Mouse (Mus musculus) neural tube, embryonic 15.5 days (tissue): ENCODE measurements around the gene Cacna1c. TPM values are rescaled to one million over a fixed set of nuclear protein-coding genes. Genes with fewer than 3 reads are reported as not detected.

Experiments
- ATAC-seq: fragments of 200-750 bp; cut with Nextera tagmentation; 2 replicates; pipeline ENCODE4 v1.8.0; 2017; ENCODE audit warnings: mild to moderate bottlenecking, moderate TSS enrichment, moderate library complexity; ENCODE audit not compliant: low FRiP score
- H3K27ac ChIP-seq: fragments of 300-500 bp; sonication (generic); replicated peaks from 2 replicates; pipeline ENCODE4 v1.5.1; 2015; ENCODE audit warnings: mild to moderate bottlenecking, inconsistent platforms
- H3K27me3 ChIP-seq: fragments of 300-500 bp; sonication (generic); replicated peaks from 2 replicates; pipeline ENCODE4 v1.6.1; 2015; ENCODE audit warnings: inconsistent platforms
- H3K36me3 ChIP-seq: fragments of 300-500 bp; sonication (generic); 2 replicates; pipeline ENCODE4 v1.6.1; 2015; ENCODE audit warnings: inconsistent platforms
- H3K4me1 ChIP-seq: fragments of 300-500 bp; sonication (generic); 2 replicates; pipeline ENCODE4 v1.6.1; 2015; ENCODE audit warnings: inconsistent platforms
- H3K4me2 ChIP-seq: fragments of 300-500 bp; sonication (generic); 2 replicates; pipeline ENCODE4 v1.6.1; 2015; ENCODE audit warnings: inconsistent platforms, mild to moderate bottlenecking, moderate library complexity
- H3K4me3 ChIP-seq: fragments of 300-500 bp; sonication (generic); replicated peaks from 2 replicates; pipeline ENCODE4 v1.5.1; 2015; ENCODE audit warnings: mild to moderate bottlenecking, inconsistent platforms
- H3K9ac ChIP-seq: fragments of 300-500 bp; sonication (generic); replicated peaks from 2 replicates; pipeline ENCODE4 v1.6.1; 2015; ENCODE audit warnings: mild to moderate bottlenecking, inconsistent platforms
- H3K9me3 ChIP-seq: fragments of 300-500 bp; sonication (generic); replicated peaks from 2 replicates; pipeline ENCODE4 v1.6.1; 2016; ENCODE audit warnings: inconsistent platforms
- WGBS: fragments of 180-500 bp; shearing (Covaris S2); methylation state at CpG from one replicate; pipeline ENCODE4 v1.1.7; 2015; ENCODE audit warnings: mixed read lengths; 5-methylcytosine and 5-hydroxymethylcytosine counted together
- polyA plus RNA-seq: library from polyadenylated mRNA; unstranded; fragments of >200 nt; fragmentation: Nextera tagmentation; extraction: Ambion mirVana; gene quantifications from 2 replicates; pipeline ENCODE4 v1.2.1, GENCODE M21; 2015

The Cacna1c gene
- polyA plus RNA-seq, 1 experiment from 2014 or later = 7.4 TPM

DNA sequence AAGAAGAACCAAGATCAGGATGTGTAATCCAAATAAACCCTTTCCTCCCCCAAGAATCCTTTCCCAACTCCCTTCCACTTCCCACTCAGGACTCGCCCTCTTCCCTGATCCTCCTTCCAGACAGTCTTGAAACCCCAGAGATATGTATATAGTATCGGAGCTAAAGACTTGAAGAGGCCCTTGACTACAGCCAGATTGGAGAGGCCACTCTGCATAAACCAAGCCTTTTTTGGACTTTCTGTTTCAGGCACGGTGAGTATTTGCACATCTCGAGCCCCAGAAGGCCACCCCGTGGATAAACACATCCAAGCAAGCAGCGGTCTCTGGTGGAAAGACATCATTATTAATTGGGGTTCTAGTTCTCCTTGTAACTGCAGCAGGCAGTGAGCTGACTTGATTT lies 249.6 kb downstream of the Cacna1c start:
- H3K27me3 ChIP-seq = no peaks in the 10 kb centered on the region
- H3K9me3 ChIP-seq = no peaks in the 10 kb centered on the region
- no peak for ATAC-seq
- no peak overlapping the region for H3K9ac ChIP-seq
- H3K4me2 ChIP-seq = no peak overlapping the region
- no peak overlapping the region for H3K4me3 ChIP-seq
- H3K4me1 ChIP-seq = 0 out of 2 replicates have a peak, but pooled peaks cover 10% of the 10 kb centered on the region
- no peak overlapping the region for H3K27ac ChIP-seq
- H3K36me3 ChIP-seq = no peaks in the 10 kb centered on the region
- WGBS = 81% methylated on average over 6 of the region's 6 CpGs

DNA sequence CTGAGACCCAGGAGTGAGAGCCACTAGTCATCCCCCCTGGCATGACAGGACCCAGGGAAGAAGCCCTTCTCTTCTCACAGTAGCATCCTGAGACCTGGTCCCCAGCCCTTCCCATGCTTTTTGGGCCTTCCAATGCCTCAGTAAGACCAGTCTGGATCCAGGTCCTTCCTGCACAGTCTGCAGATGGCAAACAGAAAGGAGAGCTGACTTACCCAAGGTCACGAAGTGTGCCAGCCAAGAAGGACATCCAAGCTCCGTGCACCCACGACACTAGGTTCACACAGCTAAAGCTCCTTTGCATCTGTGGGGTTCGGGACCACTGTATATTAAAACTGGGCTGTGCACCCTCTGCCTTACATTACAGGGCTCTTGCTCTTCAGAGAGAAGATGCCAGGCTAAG lies 252.1 kb downstream of the Cacna1c start:
- no peak overlapping the region for H3K9ac ChIP-seq
- no peak overlapping the region for H3K4me3 ChIP-seq
- H3K9me3 ChIP-seq = no peaks in the 10 kb centered on the region
- 95% methylated on average over 4 of the region's 4 CpGs for WGBS
- no peaks in the 10 kb centered on the region for H3K36me3 ChIP-seq
- no peak for ATAC-seq
- H3K27me3 ChIP-seq = no peaks in the 10 kb centered on the region
- no peak overlapping the region for H3K4me2 ChIP-seq
- peaks cover 3% of the 10 kb centered on the region for H3K4me1 ChIP-seq
- H3K27ac ChIP-seq = no peak overlapping the region

DNA sequence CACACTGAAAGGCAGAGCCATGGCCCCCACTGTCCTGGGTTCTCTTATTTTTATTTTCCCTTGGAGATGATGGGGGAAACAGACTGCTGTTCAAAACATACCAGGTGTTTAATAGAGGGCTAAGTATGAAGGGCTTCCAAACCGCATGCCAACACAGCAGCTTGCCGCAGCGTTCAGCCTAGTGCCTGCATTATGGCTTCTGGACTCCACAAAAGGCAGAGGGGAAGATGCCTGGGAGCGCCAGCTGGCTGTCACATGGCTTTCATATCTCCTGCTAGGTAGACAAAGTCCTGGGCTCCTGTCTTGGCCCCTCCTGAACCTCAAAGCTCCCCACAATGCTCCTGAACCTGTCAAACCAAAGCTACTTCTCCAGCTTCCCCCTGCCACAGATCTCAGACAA lies 254.4 kb downstream of the Cacna1c start:
- WGBS = 78% methylated on average over 4 of the region's 4 CpGs
- Histone ChIP-seq H3K4me3 (no peak overlapping the region), H3K36me3 (no peaks in the 10 kb centered on the region), H3K4me1 (peaks cover 18% of the 10 kb centered on the region), H3K4me2 (no peak overlapping the region), H3K9me3 (no peaks in the 10 kb centered on the region), H3K27ac (no peak overlapping the region), H3K27me3 (no peaks in the 10 kb centered on the region), H3K9ac (no peak overlapping the region)
- ATAC-seq = no peak

DNA sequence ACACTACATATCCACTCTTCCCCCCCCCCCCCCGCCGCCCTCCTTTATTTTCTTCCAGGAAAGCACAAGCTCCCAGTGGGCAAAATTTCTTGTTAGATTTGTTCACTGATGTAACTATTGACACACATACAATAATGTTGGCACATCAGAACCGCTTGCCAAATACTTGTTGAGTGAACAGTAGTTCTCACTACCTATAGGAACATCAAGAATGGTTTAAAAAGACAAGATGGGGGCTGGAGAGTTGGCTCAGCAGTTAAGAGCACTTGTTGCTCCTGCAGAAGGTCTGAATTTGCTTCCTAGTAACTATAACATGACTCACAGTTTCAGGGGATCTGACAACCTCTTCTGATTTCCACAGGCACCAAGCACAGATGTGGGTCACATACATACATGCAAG lies 255.2 kb downstream of the Cacna1c start:
- H3K36me3 ChIP-seq = no peaks in the 10 kb centered on the region
- no peak overlapping the region for H3K9ac ChIP-seq
- H3K27ac ChIP-seq = no peak overlapping the region
- peaks cover 22% of the 10 kb centered on the region for H3K4me1 ChIP-seq
- ATAC-seq = no peak
- H3K4me2 ChIP-seq = no peak overlapping the region
- no peak overlapping the region for H3K4me3 ChIP-seq
- no peaks in the 10 kb centered on the region for H3K9me3 ChIP-seq
- no peaks in the 10 kb centered on the region for H3K27me3 ChIP-seq
- WGBS = 89% methylated on average over 3 of the region's 3 CpGs

DNA sequence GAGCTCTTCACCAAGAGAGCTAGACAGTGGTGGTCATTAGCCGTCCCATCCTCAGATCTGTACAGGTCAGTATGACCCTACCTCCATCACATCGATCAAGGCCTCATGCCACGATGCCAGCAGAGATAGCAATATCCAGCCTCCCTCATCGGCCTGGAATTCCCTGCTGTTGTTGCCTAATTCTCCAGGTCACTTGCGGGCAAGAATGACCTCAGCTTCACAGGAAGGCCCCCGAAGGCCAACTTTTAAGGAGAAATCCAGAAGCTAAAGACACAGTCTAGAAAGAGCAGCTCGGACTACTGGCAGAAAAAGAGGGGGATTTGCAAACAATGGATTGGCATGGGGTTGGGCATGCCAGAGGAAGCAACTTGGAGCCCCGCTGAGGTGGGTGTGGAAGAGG lies 256.6 kb downstream of the Cacna1c start:
- WGBS = 95% methylated on average over 8 of the region's 8 CpGs
- no peaks in the 10 kb centered on the region for H3K9me3 ChIP-seq
- peaks cover 27% of the 10 kb centered on the region for H3K4me1 ChIP-seq
- H3K27me3 ChIP-seq = no peaks in the 10 kb centered on the region
- ATAC-seq = no peak
- H3K9ac ChIP-seq = no peak overlapping the region
- H3K27ac ChIP-seq = no peak overlapping the region
- H3K4me3 ChIP-seq = no peak overlapping the region
- no peak overlapping the region for H3K4me2 ChIP-seq
- no peaks in the 10 kb centered on the region for H3K36me3 ChIP-seq

DNA sequence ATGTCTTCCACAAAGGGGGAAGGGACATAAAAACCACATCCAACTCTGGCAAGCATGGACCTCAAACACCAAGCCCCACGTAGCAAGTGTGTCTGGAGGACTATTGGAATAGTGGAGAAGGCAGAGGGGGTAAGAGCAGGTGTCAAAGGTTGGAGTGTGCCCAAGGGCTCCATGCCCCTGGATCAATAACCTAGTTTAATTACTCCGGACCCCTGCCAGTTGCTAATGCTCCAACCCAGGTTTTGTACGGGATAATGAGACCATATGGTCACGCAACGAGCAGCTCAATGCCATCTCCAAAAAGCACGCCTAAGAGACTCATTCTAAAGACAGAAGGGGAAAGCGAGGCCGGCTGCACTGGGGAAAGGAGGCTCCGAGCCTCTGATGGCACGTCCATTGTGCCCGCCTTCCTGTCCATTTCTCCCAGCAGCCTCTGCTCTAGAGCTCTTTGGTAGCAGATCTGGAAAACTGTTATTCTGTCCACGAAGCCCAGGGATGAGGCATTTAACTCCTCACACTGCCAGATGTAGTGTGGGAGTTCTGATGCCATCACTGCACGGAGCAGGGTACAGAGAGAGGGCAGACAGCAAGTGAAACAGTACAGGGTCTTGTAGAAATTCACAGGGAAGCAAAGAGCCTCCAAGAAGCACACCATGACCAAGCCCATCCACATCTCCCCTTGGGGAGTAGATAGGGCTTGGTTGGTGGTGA lies 257.7 kb downstream of the Cacna1c start:
- WGBS = 49% methylated on average over 13 of the region's 13 CpGs
- H3K36me3 ChIP-seq = no peaks in the 10 kb centered on the region
- peak overlapping the region; percentile 33; the same call in 1 of the 2 replicates for H3K27ac ChIP-seq
- no peak overlapping the region for H3K9ac ChIP-seq
- no peaks in the 10 kb centered on the region for H3K9me3 ChIP-seq
- no peak for ATAC-seq
- no peak overlapping the region for H3K4me3 ChIP-seq
- H3K4me2 ChIP-seq = no peak overlapping the region
- peaks cover 30% of the 10 kb centered on the region for H3K4me1 ChIP-seq
- no peaks in the 10 kb centered on the region for H3K27me3 ChIP-seq

GRCm38 (mm10) chr6:118937536-118937935 lies 258.7 kb downstream of the Cacna1c start:
- 77% methylated on average over 5 of the region's 5 CpGs for WGBS
- H3K27me3 ChIP-seq = no peaks in the 10 kb centered on the region
- no peak overlapping the region for H3K9ac ChIP-seq

GRCm38 (mm10) chr6:118935520-118936415 lies 260.4 kb downstream of the Cacna1c start:
- Histone ChIP-seq H3K36me3 (no peaks in the 10 kb centered on the region), H3K9me3 (no peaks in the 10 kb centered on the region), H3K9ac (no peak overlapping the region), H3K4me3 (no peak overlapping the region), H3K27ac (no peak overlapping the region), H3K27me3 (no peaks in the 10 kb centered on the region), H3K4me1 (peaks cover 44% of the 10 kb centered on the region), H3K4me2 (no peak overlapping the region)
- 79% methylated on average over 9 of the region's 9 CpGs for WGBS
- no peak for ATAC-seq

More at GRCm38 (mm10) chr6:118937536-118937935, 258.7 kb downstream of the Cacna1c start:
- no peak overlapping the region for H3K4me2 ChIP-seq
- H3K4me3 ChIP-seq = no peak overlapping the region
- no peak overlapping the region for H3K27ac ChIP-seq
- ATAC-seq = no peak
- H3K36me3 ChIP-seq = no peaks in the 10 kb centered on the region
- H3K4me1 ChIP-seq = peaks cover 35% of the 10 kb centered on the region
- no peaks in the 10 kb centered on the region for H3K9me3 ChIP-seq

DNA sequence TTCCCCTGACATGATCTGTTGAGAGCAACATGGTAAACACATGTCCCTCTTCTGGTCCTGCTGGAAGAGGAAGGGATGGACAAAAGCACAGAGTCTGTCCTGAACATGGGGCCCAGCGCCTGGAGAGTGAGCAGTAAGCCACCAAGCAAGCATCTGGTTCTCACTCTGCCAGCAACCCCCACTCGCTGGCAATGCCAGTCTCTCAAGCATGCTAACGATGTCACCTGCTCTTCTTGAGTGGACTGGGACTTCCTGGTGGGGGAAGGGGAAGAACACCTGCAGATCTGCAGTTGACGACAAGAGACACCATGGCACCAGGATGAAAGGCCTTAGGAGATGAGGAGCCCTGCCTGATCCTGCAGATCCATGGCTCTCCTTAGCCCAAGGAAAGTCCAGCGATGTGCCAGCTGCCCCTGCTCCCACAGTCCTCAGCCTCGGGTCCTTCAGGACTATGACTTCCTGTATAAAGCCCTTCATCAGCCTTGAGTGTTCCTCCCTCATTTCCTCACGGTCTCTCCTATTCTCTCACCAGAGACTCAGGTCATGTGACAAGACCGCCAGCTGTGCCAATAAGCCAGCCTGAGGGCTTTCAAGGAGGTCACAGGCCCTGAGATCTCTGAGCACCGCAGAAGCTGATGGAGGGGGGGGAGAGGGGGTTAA lies 261.8 kb downstream of the Cacna1c start:
- Histone ChIP-seq H3K27me3 (no peaks in the 10 kb centered on the region), H3K4me1 (peaks cover 44% of the 10 kb centered on the region), H3K4me2 (no peak overlapping the region), H3K9me3 (no peaks in the 10 kb centered on the region), H3K4me3 (no peak overlapping the region), H3K9ac (no peak overlapping the region), H3K36me3 (no peaks in the 10 kb centered on the region), H3K27ac (no peak overlapping the region)
- no peak for ATAC-seq
- 67% methylated on average over 9 of the region's 9 CpGs for WGBS

DNA sequence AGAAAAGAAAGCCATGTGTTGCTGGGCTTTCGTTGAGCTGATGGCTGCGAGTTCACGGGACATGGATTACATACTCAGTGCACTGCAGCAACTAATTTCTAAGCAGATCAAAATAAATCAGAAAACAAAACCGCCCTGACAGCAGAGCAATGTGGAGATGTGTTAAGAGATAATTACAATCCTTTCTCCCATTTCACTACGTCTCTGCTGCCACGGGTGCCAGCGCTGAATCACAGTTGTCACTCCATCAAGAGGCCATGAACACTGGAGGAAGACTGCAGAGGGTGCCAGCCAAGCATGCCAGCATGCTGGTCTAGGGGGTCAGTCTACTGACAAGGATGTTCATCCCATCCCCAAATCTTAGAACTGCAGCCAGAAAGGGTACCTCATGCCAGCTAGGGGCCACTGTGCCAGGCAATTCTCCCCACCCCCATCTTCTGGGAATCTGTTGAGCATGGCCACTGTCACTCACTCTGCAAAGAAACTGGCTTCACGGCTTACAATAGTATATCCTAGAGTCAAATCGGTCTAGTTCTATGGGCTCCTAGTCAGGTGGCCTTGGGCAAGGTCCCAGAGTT lies 263.1 kb downstream of the Cacna1c start:
- Histone ChIP-seq H3K4me2 (no peak overlapping the region), H3K27ac (no peak overlapping the region), H3K4me1 (peaks cover 31% of the 10 kb centered on the region), H3K27me3 (no peaks in the 10 kb centered on the region), H3K36me3 (no peaks in the 10 kb centered on the region), H3K4me3 (no peak overlapping the region), H3K9me3 (no peaks in the 10 kb centered on the region), H3K9ac (no peak overlapping the region)
- 87% methylated on average over 9 of the region's 9 CpGs for WGBS
- no peak for ATAC-seq

DNA sequence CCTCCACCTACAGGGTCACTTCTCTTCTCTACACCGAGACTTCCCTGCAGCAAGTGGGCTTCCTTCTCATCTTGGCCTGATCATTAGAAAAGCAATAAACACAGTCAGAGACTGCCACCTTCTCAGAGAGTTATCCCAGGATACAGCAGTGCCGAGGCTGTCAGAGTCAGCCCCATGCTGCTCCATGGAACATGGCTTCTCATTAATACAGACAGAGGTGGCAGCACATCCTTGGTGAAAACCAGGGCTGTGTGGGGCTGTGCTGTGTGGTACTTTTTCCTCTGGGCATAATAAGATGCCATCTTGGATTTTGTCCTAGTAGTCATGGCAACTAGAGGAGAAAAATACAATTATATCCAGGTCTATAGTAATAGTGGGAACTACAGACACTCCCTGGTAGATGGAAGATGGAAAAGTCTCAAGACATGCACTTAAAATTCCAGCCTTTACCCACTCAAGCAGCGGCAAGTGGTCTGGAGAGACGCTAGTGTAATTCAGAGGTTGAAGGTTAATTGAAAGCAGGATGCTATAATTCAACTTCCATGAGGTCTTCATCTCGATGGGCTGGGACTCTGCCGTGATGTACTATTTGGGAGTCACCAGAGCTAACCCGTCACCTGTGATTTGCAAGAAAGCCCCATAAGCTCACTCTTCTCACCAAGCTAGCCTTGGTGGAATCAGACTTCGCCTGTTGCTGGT lies 264.1 kb downstream of the Cacna1c start:
- peaks cover 29% of the 10 kb centered on the region for H3K4me1 ChIP-seq
- no peaks in the 10 kb centered on the region for H3K36me3 ChIP-seq
- no peak overlapping the region for H3K27ac ChIP-seq
- no peaks in the 10 kb centered on the region for H3K27me3 ChIP-seq
- no peak overlapping the region for H3K4me3 ChIP-seq
- ATAC-seq = no peak
- no peaks in the 10 kb centered on the region for H3K9me3 ChIP-seq
- 71% methylated on average over 8 of the region's 8 CpGs for WGBS
- no peak overlapping the region for H3K9ac ChIP-seq
- H3K4me2 ChIP-seq = no peak overlapping the region
